Mouse (Mus musculus) urinary bladder, adult 2 months (tissue): ENCODE measurements around the gene Sema5a. TPM values are rescaled to one million over a fixed set of nuclear protein-coding genes. Genes with fewer than 3 reads are reported as not detected.
"Not testable (repeated sequence)": the region's sequence is repeated elsewhere in the genome, so short reads cannot be mapped to it uniquely, and the experiment has no call there.

Experiments
- DNase-seq: peaks from one replicate; pipeline ENCODE4 v3.0.0; 2022; ENCODE audit warnings: low spot score
- polyA plus RNA-seq: library from polyadenylated mRNA; depleted of rRNA; stranded (reverse); fragments of >200 nt; gene quantifications from 2 replicates; pipeline ENCODE4 v1.2.3, GENCODE M21; 2012; rRNA removed

Sema5a gene
- polyA plus RNA-seq = 10.1 and 15.0 TPM in 2 replicates

DNA sequence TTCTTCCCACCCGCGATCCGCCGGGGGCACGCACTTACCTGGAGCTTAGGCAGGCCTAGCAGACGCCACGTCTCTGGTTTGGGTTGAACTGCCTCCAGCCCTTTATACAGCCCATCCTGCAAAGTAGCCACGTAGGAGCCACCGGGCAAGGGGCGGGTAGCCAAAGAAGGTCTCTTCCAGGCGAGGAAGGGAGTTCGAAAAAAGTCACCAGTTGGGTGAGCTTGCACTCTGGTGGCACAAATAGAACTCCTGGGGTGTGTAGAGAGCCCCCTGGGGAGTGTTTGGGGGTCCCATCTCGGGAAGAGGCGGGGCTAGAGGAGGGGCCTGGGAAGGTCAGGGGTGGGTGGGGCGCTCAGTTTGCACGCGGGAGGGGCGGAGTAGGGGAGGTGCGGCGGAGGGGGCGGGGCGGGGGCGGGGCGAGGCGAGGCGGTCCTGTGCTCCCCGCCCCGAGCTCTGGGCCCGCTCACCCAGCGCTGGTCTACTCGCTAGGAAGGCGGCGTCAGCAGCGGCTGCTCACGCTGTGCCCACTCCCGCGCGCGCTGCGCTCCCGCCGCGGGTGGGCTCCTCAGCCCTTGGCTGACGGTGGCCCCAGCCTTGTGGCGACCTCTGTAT, at the start of gene Sema5a:
Gene Sema5a, plus strand, starts transcription at position 467 of the 612 bp plus-strand sequence.
- DNase-seq = peak; percentile 64

DNA sequence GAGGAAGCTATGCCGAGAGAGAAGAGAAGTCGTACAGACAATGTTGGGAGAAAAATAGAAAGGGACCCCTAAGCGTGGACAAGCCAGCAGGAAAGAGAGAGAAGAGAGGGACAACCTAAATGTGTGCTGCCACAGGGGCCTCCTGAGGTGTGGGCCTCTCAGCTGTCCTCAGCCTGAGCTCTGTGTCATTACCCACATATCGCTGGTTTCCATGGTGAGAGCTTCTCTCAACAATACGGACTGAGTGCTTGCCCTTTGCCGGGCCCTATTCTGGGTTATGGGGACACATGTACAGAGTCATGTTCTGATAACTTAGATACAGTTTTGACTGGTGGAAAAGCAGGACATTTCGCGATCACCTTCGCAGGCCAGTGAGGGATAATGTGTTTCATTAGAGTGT, 46.5 kb upstream of the Sema5a start:
- no peak for DNase-seq

DNA sequence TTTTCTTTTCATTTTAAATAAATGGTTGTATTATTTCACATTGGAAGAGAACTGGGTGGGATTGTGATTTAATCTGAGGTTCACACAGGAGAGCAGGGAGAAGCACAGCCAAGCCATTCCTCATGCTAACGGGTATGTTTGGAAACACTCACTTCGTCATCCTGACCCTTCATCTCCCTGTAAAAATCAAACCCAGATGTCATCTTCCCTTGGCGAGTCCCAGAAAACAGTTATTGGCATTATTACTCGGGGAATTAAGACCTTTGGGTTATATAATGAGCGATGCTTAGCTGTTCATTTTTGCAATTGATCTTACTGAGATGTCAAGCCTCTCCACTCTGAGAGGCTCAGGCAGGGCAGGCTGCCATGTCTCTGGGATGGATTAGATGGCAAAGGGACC, 46.0 kb upstream of the Sema5a start:
- DNase-seq = no peak

DNA sequence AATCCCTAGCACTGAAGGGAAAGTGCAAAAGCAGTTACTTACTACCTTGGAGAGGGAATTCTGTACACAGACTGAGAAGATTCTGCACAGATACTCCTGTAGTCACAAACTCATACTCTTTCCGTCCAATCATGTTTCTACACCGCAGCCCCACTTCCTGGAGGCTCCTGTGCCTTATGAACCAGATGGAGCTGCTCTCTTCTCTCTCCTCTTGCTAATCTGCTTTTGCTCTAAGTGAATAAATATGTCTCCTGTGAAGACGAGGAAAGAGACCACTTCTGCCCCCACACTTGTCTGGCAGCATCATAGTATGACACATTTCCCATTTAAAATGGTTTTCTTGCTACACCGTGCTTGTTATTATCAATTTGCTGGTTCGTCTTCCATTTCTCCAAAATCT, 41.4 kb upstream of the Sema5a start:
- no peak for DNase-seq

DNA sequence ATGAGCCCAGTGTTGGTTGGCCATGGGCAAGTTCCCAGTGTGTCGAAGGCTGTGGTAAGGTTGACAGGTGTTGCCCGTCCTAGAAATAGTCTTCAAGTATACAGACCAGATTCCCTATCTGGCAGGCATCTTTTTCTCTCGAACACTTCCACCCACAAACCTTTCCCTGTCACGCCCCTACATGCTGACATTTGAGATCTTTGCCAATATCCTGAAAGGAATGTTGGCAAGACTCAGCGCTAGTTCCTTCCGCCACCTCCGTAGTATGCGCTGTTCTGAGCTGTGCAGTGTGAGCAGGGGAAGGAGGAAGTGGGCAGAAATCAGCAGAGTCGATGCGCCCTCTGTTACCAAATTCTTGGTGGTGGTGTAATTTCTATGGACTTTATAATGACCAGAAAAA, 39.7 kb upstream of the Sema5a start:
- DNase-seq = no peak

DNA sequence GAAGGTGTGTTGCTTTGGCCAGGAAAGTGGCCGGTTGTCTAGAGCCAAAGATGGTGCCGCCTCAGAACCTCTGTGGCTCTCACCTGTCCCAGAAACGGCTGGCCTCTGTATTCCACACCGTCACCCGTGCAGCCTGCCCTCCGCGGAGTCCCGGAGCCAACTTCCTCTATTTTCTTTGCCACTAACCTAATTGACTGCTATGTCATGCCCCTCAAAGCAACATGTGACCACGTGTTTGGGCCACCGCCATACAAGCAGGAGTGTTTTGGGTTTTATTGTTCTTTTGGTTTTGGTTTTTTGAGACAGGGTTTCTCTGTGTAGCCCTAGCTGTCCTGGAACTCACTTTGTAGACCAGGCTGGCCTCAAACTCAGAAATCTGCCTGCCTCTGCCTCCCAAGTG, 29.9 kb upstream of the Sema5a start:
- not testable (repeated sequence) for DNase-seq

DNA sequence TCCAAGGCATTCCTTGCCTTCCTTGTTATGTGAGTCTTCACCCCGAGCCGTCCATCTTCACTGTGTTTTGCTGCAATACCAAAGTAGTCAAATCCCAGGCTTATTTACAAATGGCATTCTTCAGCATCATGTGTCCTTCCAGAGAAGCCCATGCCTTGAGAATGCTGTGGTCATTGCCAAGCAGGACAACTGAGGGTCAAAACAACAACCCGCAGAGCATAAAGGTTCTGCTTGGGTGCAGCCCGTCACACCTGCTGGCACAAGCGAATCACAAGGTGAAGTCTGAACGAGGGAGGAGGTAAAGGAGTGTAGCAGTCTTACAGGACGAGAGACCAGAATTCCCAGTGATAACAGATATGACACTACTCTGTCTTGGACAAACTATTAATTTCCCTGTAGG, 21.6 kb upstream of the Sema5a start:
- DNase-seq = no peak

DNA sequence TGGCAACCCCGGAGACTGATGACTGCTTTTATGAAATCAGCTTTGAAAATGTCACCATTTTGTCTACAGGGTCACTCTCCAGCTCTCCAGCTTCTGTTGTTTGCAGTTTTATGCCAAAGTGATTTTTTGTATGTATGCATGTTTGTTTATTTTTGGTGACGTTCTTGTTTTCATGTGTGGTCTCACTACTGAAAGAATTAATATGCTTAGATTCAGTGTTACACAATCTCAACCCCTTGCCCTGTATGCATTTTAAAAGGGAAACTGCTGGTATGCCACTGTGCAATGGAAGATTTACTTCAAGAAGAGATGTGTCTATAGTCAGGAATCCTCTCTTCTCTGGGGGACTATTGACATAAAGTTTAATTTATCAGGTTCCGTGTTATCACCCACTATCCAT, 19.2 kb upstream of the Sema5a start:
- DNase-seq = no peak

DNA sequence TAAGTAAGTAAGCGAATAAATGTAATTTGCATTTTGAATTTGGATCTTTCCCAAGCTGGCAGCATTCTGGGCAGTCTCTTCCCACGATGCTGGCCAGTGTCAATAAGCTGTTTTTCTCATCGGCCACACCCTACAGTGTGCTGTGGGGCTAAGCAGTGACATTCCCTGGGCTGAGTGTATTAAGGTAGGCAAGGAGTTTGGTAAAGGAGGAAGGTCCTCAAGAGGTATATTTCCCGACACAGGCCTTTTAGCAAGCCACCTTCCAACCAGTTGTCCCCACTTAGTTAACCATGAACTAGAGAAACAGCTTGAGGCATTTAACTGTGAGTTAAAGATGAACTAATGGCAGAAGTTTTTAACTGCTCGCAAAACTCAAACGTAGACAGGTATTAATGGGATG, 18.2 kb upstream of the Sema5a start:
- no peak for DNase-seq

DNA sequence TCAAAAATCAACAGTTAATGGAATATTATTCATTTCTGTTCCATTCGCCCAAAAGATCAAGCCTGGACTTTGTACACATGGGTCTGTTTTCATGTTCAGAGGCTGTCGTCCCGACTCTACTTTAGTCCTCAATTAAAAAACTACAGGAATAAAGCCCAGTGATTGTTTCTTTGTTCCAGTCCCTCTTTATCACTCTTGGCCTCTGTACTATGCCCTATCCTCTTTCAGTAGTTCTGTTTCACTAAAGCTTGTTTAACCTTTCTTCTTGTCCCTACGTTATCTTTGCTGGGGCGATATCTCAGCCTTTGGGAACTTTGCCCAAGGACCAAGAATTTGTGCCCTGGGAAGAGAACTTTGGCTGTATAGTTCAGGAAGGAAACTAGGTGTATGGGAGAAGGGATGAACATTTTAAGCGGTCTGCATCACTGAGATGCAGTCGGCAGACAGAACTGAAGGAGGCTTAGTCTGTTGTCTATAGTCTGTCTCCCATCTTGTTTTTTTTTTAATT, 17.7 kb upstream of the Sema5a start:
- no peak for DNase-seq

DNA sequence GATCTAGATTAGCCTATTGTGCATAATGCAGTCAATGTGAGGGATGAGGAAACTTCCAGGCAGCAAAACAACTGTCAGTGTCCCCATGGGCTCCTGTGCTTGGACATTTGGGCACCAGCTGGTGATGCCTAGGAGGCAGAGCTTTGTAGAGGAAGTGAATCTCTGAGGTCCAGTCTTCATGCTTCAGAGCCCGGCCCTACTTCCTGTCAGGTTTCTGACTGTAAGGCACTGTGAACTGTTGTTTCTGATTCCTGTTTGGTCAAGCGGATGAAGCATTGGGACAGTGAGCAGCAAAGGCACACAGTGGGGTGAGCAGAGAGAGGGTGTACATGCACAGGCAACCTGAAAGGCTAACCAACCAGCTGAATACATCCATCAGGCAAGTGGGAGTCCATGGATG, 14.5 kb upstream of the Sema5a start:
- no peak for DNase-seq

DNA sequence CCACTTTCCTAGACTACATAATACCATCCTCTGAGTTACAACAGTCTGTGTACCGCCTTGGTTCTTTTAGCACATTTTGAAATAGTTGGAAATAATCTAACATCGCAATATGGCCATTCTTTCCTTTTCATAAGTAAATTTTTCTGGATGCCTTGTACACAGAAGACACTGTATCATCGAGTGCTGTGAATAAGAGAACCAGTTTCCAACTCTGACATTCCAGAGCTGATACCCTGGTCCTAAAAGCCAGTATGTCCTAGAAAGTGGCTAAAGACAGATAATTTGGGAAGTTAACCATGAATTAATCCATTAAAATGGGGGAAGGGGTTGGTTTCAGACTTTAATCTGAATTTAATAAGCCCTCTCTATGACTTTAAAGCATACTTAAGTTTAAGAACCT, 12.4 kb upstream of the Sema5a start:
- no peak for DNase-seq

DNA sequence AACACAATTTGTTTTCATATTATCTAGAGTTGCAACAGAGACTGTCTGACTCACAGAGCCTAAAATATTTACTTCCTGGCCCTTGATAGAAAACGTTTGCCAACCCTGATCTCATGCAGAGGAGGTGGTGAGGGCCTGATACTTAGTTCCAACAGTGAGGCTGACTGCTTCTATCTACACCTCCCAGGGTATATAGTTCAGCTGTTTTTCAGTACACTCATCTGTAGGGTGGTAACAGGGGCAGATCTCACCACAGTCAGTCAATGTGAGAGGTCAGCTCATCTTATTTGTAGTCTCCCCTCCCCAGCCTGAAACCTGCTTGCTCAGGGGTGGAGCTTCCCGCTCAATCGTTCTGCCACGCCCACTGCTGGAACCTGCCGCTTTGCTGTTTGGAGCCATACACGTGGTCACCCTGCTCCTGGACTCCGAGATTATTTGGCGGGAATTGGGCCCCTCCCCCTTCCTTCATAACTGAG, 11.9 kb upstream of the Sema5a start:
- DNase-seq = not testable (repeated sequence)

DNA sequence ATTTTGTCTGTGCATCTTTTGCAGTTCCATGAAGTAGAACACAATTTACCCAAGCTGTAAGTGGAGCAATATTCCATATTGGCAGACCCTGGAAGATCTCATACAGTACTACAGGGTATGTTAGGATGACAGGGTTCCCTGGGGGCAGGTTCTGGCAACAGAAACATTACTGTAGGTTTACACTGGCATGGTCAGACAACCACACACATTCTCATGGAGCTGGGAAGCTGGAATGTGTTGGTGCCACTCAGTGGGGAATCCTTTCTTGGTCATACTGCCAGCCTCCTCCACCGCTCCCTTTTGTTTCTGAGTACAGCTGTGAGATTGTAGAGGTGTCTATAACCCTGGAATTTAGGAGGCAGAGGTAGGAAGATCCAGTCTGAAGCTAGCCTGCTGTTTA, 11.2 kb upstream of the Sema5a start:
- DNase-seq = no peak

DNA sequence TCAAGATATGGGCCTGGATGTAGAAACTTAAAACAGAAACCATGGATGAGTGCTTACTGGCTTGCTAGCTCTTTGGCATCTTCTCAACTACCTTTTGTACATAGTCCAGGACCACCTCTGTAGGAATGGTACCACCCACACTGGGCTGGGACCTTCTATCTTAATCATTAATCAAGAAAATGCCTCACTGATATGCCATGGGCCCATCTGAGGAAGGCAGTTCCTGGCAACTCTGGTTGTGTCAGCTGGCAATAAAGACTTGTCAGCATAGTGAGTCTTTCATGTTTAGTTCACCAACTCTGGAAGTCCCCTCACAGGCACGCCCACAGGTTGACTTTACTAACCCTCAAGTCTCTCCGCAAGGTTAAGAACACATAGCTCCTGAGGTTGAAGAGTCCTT, 5.5 kb upstream of the Sema5a start:
- no peak for DNase-seq

DNA sequence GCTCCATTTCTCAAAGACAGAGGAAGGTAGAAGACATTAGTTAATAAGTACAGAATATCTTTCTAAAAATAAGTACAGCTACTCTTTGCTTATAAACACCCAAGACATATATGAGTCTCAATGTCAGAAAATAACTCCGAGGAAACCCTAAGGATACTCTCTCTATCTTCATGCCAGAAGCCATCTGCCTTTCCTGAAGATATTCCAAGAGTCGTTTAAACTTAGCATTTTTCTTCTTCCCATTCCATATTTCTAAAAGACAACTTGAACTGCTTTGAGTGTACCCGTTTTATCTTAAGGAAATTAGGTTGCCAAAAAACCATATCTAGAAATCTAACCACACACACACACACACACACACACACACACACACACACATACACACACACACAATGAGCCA, 4.5 kb upstream of the Sema5a start:
- no peak for DNase-seq

DNA sequence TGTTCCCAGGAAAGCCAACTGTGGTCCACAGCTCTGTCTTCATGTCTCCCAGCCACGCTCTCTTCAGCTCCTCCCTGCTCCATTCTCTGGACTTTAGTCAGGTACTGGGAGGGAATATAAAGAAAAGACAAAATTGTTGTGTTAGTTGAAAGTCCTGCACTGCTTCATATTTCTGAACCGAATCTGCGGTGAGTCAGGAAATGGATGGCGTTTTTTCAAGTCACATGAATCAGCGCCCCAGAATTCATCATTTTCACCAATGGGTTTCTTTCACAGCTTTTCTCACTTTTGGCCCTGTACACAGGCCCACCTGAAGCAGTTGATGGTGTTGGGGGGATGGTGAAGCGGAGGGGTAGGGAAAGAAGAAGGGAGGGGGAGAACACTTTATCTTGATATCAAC, 2.9 kb upstream of the Sema5a start:
- no peak for DNase-seq

DNA sequence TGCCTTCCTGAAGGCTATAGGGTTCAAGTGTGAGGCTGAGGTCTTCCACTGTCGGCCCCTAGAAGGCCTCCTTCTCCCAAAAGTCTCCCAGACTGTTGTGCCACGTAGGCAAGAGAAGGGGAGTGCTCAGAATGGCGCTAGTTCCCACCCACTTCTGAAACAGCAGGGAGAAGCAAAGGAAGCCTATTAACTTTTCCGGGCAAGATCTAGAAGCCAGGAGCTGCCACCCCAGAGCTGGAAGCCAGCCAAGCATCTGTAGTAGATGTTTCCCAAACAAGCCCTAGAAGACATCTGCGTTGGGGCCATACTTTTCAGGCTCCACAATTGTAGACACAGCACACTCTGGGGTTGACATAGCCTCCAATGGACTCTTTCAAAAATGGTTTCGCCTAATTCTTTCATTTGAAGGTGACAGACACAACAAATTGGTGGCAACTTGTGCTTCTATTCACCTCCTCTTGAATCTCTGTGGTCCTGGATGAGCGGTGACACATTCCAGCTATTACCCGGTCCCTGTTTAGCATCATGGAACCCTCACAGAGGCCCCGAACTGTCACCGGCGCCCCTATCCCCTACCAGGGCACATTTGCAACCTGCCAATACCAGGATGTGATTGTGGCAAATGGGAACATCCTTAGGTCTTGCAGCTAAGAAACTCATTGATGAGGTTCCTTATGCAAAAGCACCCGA, 1.4 kb upstream of the Sema5a start:
- no peak for DNase-seq

DNA sequence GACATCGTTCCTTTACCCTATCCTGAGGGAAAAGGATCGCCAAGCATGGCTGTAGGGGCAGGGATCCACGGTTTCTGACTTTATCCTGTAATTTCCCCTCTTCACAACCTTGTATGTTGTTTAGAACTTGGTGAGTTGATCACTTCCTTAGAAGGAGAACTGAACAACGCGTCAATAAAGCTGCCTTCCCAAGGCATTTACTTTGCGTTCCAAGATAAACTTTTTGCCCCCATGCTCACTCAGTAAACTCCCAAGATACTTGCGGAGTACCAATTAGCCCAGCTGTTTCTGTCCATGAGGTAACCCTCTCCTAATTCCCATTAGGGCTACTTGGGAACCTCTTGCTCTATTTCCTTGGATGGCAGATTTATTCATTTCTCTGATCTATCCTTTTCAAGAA, 786 bp upstream of the Sema5a start:
- DNase-seq = no peak

DNA sequence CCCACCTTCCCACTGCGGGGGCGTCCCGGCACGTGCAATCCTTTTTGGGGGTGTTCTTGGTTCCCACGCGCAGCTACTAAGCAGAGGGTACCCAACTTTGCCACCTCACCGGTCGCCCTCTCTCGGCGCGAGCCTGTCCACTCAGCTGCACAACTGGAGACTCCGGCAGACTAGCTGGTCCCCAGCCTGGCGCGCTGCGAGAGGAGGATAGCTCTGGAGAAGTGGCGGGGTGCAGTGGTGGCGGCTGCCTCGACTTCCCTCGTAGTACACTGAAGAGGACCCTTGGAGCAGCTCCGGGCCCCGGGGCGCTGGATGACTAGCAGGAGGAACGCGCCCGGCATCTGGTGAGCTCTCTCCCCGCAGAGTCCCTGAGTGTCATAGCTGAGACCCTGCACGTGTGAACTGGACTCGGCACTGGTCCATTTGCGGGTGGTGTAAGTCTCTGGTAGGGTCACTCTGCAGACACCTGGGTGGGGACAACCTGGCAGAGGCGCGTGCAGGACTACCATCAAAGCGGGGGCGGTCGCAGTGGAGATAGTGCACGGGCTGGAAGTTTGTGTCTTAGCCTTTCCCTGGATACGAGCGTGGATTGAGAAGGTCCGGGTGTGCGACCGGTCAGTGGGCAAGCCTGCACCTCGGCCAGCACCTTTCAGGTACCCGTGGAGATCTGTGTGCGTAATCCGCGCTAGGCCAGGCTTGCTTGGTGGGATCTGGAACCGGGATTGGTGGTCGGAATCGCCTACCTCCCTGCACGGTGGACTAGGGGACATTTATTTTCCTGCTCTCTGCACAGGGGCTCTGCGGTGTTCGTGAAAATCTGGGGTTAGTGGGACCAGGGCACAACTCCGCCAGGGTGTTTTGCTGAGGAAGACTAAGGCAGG, 586 bp downstream of the Sema5a start:
- DNase-seq = peak; percentile 62

DNA sequence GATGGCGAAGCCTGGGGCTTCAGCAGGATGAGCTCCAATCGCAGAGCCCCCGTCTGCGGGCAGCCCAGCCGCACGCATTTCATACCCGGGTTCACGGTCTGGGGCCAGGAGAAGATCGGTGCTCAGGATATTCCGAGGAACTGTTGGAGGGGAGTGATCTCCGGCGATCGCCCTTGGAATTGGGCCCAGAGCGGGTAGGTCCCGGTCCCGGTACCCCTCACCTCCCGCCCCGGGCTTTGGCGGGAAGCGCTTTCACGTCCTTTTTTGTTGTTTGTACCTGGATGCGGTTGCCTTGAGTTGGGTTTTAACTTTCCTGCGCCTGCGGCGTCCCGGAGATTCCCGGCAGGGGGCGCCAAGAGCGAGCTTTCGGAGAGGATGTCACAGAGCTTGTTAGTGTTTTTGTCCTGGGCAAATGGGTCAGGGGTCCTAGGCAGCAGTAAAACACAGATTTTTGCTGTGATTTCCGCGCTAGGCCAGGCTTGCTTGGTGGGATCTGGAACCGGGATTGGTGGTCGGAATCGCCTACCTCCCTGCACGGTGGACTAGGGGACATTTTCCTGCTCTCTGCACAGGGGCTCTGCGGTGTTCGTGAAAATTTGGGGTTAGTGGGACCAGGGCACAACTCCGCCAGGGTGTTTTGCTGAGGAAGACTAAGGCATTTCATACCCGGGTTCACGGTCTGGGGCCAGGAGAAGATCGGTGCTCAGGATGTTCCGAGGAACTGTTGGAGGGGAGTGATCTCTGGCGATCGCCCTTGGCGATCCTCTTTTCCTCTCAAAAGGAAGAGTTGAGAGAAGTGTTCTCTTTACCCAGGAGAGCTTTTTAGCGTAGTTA, 1.4 kb downstream of the Sema5a start:
- DNase-seq = peak; percentile 80

DNA sequence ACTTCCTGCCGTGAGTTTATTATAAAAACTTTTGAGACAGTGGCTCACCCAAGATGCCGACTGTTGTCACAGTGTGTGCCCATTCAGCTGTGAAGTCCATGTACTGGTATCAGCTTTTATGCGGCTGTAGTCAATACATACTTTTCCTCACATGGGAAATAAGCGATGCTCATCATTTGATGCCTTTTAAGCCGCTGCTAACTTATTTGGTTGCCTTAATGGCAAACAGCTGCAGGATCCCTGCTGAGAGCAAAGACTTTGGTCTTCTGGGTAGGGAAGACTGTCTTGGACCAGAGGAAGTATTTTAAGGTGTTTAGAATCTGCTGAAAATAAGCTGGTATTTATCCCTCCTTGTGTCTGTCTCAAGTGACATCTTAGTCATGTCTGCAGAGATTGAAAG, 2.7 kb downstream of the Sema5a start:
- no peak for DNase-seq
